8 mouse cellular contexts compared by ENCODE assay signal in genomic region chr11:6274387-6275093, GRCm38 (mm10). TPM values are rescaled to one million over a fixed set of nuclear protein-coding genes. Genes with fewer than 3 reads are reported as not detected.
A peak's percentile ranks its signal among the peaks of the same experiment; 100 is the strongest.
DNase-seq lines count a peak whose midpoint lies in the region; ATAC-seq and TF ChIP-seq lines count a peak whose summit lies in the region.

Tmed4 (minus strand) TSS chr11:6274870.

- H3K79me2 ChIP-seq in C2C12 (ENCODE audit: control insufficient read depth, insufficient read depth) (peaks cover 28% of the 10 kb centered on the region), myocyte (ENCODE audit: control insufficient read depth, insufficient read depth) (peaks cover 18% of the 10 kb centered on the region)
- H3K79me2 ChIP-seq in liver, adult 2 months (ENCODE audit: control insufficient read depth, insufficient read depth, low read length) = no peaks in the 10 kb centered on the region

- H3K4me3 ChIP-seq in C2C12 (ENCODE audit: insufficient read depth, poor library complexity, severe bottlenecking) (peak within 1 kb of the TSS; percentile 97), myocyte (peak within 1 kb of the TSS; percentile 51)
- H3K4me3 ChIP-seq in erythroblast, embryonic 14.5 days (replicated peaks) = peak within 1 kb of the TSS; percentile 75
- peak within 1 kb of the TSS; percentile 78 for H3K4me3 ChIP-seq in heart, embryonic 11.5 days (ENCODE audit: low read depth, low read length)
- H3K4me3 ChIP-seq in kidney, embryonic 16.5 days (ENCODE audit: low read length) = peak within 1 kb of the TSS; percentile 94
- peak within 1 kb of the TSS; percentile 73 for H3K4me3 ChIP-seq in liver, adult 2 months (ENCODE audit: insufficient read depth, low read depth, low read length)

- H3K4me1 ChIP-seq in erythroblast, embryonic 14.5 days (ENCODE audit: control insufficient read depth) = peaks cover 27% of the 10 kb centered on the region
- peaks cover 6% of the 10 kb centered on the region; the same call in 1 of the 2 replicates for H3K4me1 ChIP-seq in heart, embryonic 11.5 days (ENCODE audit: control insufficient read depth, insufficient read depth, low read length)
- peaks cover 18% of the 10 kb centered on the region for H3K4me1 ChIP-seq in kidney, embryonic 16.5 days (ENCODE audit: insufficient read depth, low read length)
- H3K4me1 ChIP-seq in liver, adult 2 months (ENCODE audit: control insufficient read depth, insufficient read depth, low read length) = peaks cover 10% of the 10 kb centered on the region

- peak within 1 kb of the TSS; percentile 81 for H3K9ac ChIP-seq in heart, embryonic 11.5 days (ENCODE audit: low read depth, low read length)
- H3K9ac ChIP-seq in kidney, embryonic 16.5 days (replicated peaks; ENCODE audit: low read length) = peak within 1 kb of the TSS; percentile 93
- H3K9ac ChIP-seq in liver, adult 2 months (ENCODE audit: low read depth, low read length) = peak within 1 kb of the TSS; percentile 80

- H3K27me3 ChIP-seq in C2C12 (ENCODE audit: control insufficient read depth, insufficient read depth, insufficient read length) = no peaks in the 10 kb centered on the region
- no peaks in the 10 kb centered on the region for H3K27me3 ChIP-seq in erythroblast, embryonic 14.5 days (ENCODE audit: control insufficient read depth)
- no peaks in the 10 kb centered on the region for H3K27me3 ChIP-seq in heart, embryonic 11.5 days (ENCODE audit: control insufficient read depth, insufficient read depth, low read length)
- H3K27me3 ChIP-seq in kidney, embryonic 16.5 days (ENCODE audit: insufficient read depth, low read length) = no peaks in the 10 kb centered on the region
- H3K27me3 ChIP-seq in liver, adult 2 months (ENCODE audit: control insufficient read depth, insufficient read depth, low read length) = no peaks in the 10 kb centered on the region
- no peaks in the 10 kb centered on the region for H3K27me3 ChIP-seq in myocyte (ENCODE audit: control insufficient read depth, insufficient read depth, insufficient read length)
- H3K27me3 ChIP-seq in splenic B cell, adult 2 months (ENCODE audit: control insufficient read depth, insufficient read depth, low read length, poor library complexity, severe bottlenecking) = no peaks in the 10 kb centered on the region

- peak; percentile 91 for ATAC-seq in heart, embryonic 11.5 days (replicated peaks; ENCODE audit: insufficient number of reproducible peaks, low FRiP score, low TSS enrichment)
- peak; percentile 97 for ATAC-seq in kidney, embryonic 16.5 days (ENCODE audit: low FRiP score, low TSS enrichment)

- peaks cover 11% of the 10 kb centered on the region for H3K79me3 ChIP-seq in C2C12 (ENCODE audit: low read depth)

- no peaks in the 10 kb centered on the region for H3K9me3 ChIP-seq in erythroblast, embryonic 14.5 days (ENCODE audit: control insufficient read depth, low read length)
- no peaks in the 10 kb centered on the region for H3K9me3 ChIP-seq in heart, embryonic 11.5 days (replicated peaks; ENCODE audit: control insufficient read depth, low read length)
- H3K9me3 ChIP-seq in kidney, embryonic 16.5 days (ENCODE audit: low read length) = no peaks in the 10 kb centered on the region

- TF ChIP-seq POLR2A in brain, embryonic 14.5 days (IDR thresholded peaks at IDR 0.05; ENCODE audit: borderline replicate concordance, extremely low read depth, insufficient read depth, insufficient read length, poor library complexity, severe bottlenecking) = peak; percentile 76; the same call in 1 of the 2 replicates
- peak; percentile 93 for TF ChIP-seq POLR2A in liver, adult 2 months (IDR thresholded peaks at IDR 0.05; ENCODE audit: extremely low read depth, insufficient read depth, low read length)
- peak; percentile 100 for TF ChIP-seq POLR2A in myocyte (IDR thresholded peaks at IDR 0.05; ENCODE audit: insufficient read length, low read depth)

- WGBS in heart, embryonic 11.5 days (ENCODE audit: insufficient replicate concordance) = under 1% methylated on average over 39 of the region's 39 CpGs
- WGBS in kidney, embryonic 16.5 days = under 1% methylated on average over 39 of the region's 39 CpGs
- under 1% methylated on average over 39 of the region's 39 CpGs for WGBS in liver, adult 2 months

- peak within 1 kb of the TSS; percentile 82 for H3K4me2 ChIP-seq in heart, embryonic 11.5 days
- peak within 1 kb of the TSS; percentile 90 for H3K4me2 ChIP-seq in kidney, embryonic 16.5 days (replicated peaks; ENCODE audit: low read depth, low read length)
- H3K4me2 ChIP-seq in myocyte (ENCODE audit: low read depth) = peak within 1 kb of the TSS; percentile 98

- peaks cover 20% of the 10 kb centered on the region for H3K36me3 ChIP-seq in C2C12 (ENCODE audit: control insufficient read depth, insufficient read depth)
- H3K36me3 ChIP-seq in erythroblast, embryonic 14.5 days (ENCODE audit: control insufficient read depth) = peaks cover 20% of the 10 kb centered on the region
- no peaks in the 10 kb centered on the region for H3K36me3 ChIP-seq in heart, embryonic 11.5 days (ENCODE audit: control insufficient read depth, insufficient read depth, low read length)
- H3K36me3 ChIP-seq in kidney, embryonic 16.5 days (ENCODE audit: insufficient read depth, low read length) = peaks cover 10% of the 10 kb centered on the region; the same call in 1 of the 2 replicates
- peaks cover 4% of the 10 kb centered on the region; the same call in 1 of the 2 replicates for H3K36me3 ChIP-seq in liver, adult 2 months (ENCODE audit: control insufficient read depth, insufficient read depth, low read length)
- H3K36me3 ChIP-seq in myocyte (ENCODE audit: control insufficient read depth, insufficient read depth) = peaks cover 4% of the 10 kb centered on the region
- peaks cover 7% of the 10 kb centered on the region for H3K36me3 ChIP-seq in splenic B cell, adult 2 months (ENCODE audit: control insufficient read depth, insufficient read depth, low read length, poor library complexity, severe bottlenecking)

- H3K27ac ChIP-seq in heart, embryonic 11.5 days (ENCODE audit: low read depth, low read length) = 0 out of 2 replicates have a peak within 1 kb of the TSS, but pooled peaks have one; percentile 3
- peak within 1 kb of the TSS; percentile 50 for H3K27ac ChIP-seq in kidney, embryonic 16.5 days (ENCODE audit: low read length)
- H3K27ac ChIP-seq in liver, adult 2 months (replicated peaks; ENCODE audit: insufficient read depth, low read depth, low read length) = peak within 1 kb of the TSS; percentile 25

- peak; percentile 34 for TF ChIP-seq CTCF in C2C12 (IDR thresholded peaks at IDR 0.05; ENCODE audit: control insufficient read depth, insufficient read depth, insufficient read length)
- TF ChIP-seq CTCF in brain, embryonic 14.5 days (IDR thresholded peaks at IDR 0.05; ENCODE audit: borderline replicate concordance, extremely low read depth, insufficient read depth, insufficient read length) = peak; percentile 68
- TF ChIP-seq CTCF in liver, adult 2 months (IDR thresholded peaks at IDR 0.05; ENCODE audit: low read depth, low read length) = peak; percentile 84

- DNase-seq in brain, embryonic 14.5 days (ENCODE audit: low read depth) = peak; percentile 99
- DNase-seq in liver, adult 2 months (ENCODE audit: extremely low read depth, low read depth, low spot score) = peak; percentile 91
- DNase-seq in splenic B cell, adult 2 months (ENCODE audit: low read depth, low spot score) = peak; percentile 99

- H3ac ChIP-seq in C2C12 (ENCODE audit: control insufficient read depth, insufficient read length, low read depth) = peak within 1 kb of the TSS; percentile 91
- peak within 1 kb of the TSS; percentile 13 for H3ac ChIP-seq in myocyte (ENCODE audit: control insufficient read depth, insufficient read length)

TF ChIP-seq in C2C12, 6 proteins besides CTCF, POLR2A, EP300 and RAD21:
- TF ChIP-seq MAX (IDR thresholded peaks at IDR 0.05) (peak; percentile 49), USF1 (IDR thresholded peaks at IDR 0.05; ENCODE audit: low read depth) (no peak), MYOD1 (IDR thresholded peaks at IDR 0.05; ENCODE audit: control insufficient read depth, insufficient read length, low read depth) (peak; percentile 95)

TF ChIP-seq in myocyte, 11 proteins besides CTCF, POLR2A, EP300 and RAD21:
- TF ChIP-seq MAX (IDR thresholded peaks at IDR 0.05; ENCODE audit: low read depth) = no peak
- TF ChIP-seq TCF3 (IDR thresholded peaks at IDR 0.05; ENCODE audit: insufficient read length, low read depth) = peak; percentile 61
- TF ChIP-seq E2F4 (IDR thresholded peaks at IDR 0.05; ENCODE audit: insufficient read depth) = no peak
- TF ChIP-seq SRF (IDR thresholded peaks at IDR 0.05; ENCODE audit: control insufficient read depth, insufficient read length, low read depth) = peak; percentile 75
- peak in 2 of 3 experiments; percentile 88 to 95 for TF ChIP-seq MYOG (IDR thresholded peaks at IDR 0.05; ENCODE audit: control insufficient read depth in 1 of 3, insufficient read depth in 1 of 3, insufficient read length in 2 of 3, low read depth in 2 of 3)
- TF ChIP-seq USF1 (IDR thresholded peaks at IDR 0.05; ENCODE audit: low read depth) = no peak
- peak; percentile 37 to 100 (median 98) for TF ChIP-seq MYOD1 (IDR thresholded peaks at IDR 0.05; ENCODE audit: control insufficient read depth in 1 of 3, insufficient read length in 2 of 3, low read depth in 2 of 3)
- TF ChIP-seq REST (IDR thresholded peaks at IDR 0.05; ENCODE audit: insufficient read depth, insufficient read length) = peak; percentile 48
- TF ChIP-seq CEBPB (IDR thresholded peaks at IDR 0.05; ENCODE audit: insufficient read depth, poor library complexity, severe bottlenecking) = no peak
- TF ChIP-seq TCF12 (IDR thresholded peaks at IDR 0.05; ENCODE audit: insufficient read depth, poor library complexity, severe bottlenecking) = no peak
- peak; percentile 100 for TF ChIP-seq POLR2AphosphoS2 (IDR thresholded peaks at IDR 0.05; ENCODE audit: insufficient read length, low read depth)

RNA-seq across cellular contexts. Expression of gene Tmed4, which starts in this region (rescaled TPM):
- polyA plus RNA-seq in C2C12 (2012; fragmentation: generic; extraction: Trizol) (58.0 TPM), myocyte (2012; fragmentation: generic; extraction: Trizol) (66.9 TPM)
- polyA plus RNA-seq in brain, embryonic 14.5 days (2012; rRNA removed) = 145 and 218 TPM in 2 replicates
- 3.1 and 3.2 TPM in 2 replicates for polyA plus RNA-seq in erythroblast, embryonic 14.5 days (2012)
- 92.0 and 94.3 TPM in 2 replicates for polyA plus RNA-seq in heart, embryonic 11.5 days (2014; fragmentation: Nextera tagmentation; extraction: Ambion mirVana)
- 155 and 158 TPM in 2 replicates for polyA plus RNA-seq in kidney, embryonic 16.5 days (2015; fragmentation: Nextera tagmentation; extraction: Ambion mirVana)
- total RNA-seq in liver, adult 2 months (2014; rRNA removed) = 42.2 and 43.1 TPM in 2 replicates
- polyA plus RNA-seq in liver, adult 2 months (2012; rRNA removed) = 80.1 and 83.2 TPM in 2 replicates

Comparison
In these comparisons a context has a peak if more than half of its experiments do, and no peak if none do; other contexts are left out.
1. Peak in every context shown above with its lines: DNase-seq, ATAC-seq, H3K4me3 ChIP-seq and H3K27ac ChIP-seq.
2. RNA of gene Tmed4 (polyA plus RNA-seq): 155 to 158 TPM in kidney, embryonic 16.5 days, 145 to 218 TPM in brain, embryonic 14.5 days, 92.0 to 94.3 TPM in heart, embryonic 11.5 days, 80.1 to 83.2 TPM in liver, adult 2 months, 66.9 TPM in myocyte (single experiment) and 58.0 TPM in C2C12 (single experiment); 3.1 to 3.2 TPM in erythroblast, embryonic 14.5 days; every median in the first group is over 10 times any median in the second.
3. CTCF ChIP-seq: peak in every context shown above with its lines; median percentile 84 in liver, adult 2 months; 68 in brain, embryonic 14.5 days; 34 in C2C12.